Mouse (Mus musculus) neural tube, embryonic 15.5 days (tissue): ENCODE data around the gene Muc4. TPM values are rescaled to one million over a fixed set of nuclear protein-coding genes. Genes with fewer than 3 reads are reported as not detected.

Experiments
- ATAC-seq: fragments of 200-750 bp; cut with Nextera tagmentation; 2 replicates; pipeline ENCODE4 v1.8.0; 2017; ENCODE audit warnings: mild to moderate bottlenecking, moderate TSS enrichment, moderate library complexity; ENCODE audit not compliant: low FRiP score
- H3K27ac ChIP-seq: fragments of 300-500 bp; sonication (generic); replicated peaks from 2 replicates; pipeline ENCODE4 v1.5.1; 2015; ENCODE audit warnings: mild to moderate bottlenecking, inconsistent platforms
- H3K27me3 ChIP-seq: fragments of 300-500 bp; sonication (generic); replicated peaks from 2 replicates; pipeline ENCODE4 v1.6.1; 2015; ENCODE audit warnings: inconsistent platforms
- H3K36me3 ChIP-seq: fragments of 300-500 bp; sonication (generic); 2 replicates; pipeline ENCODE4 v1.6.1; 2015; ENCODE audit warnings: inconsistent platforms
- H3K4me1 ChIP-seq: fragments of 300-500 bp; sonication (generic); 2 replicates; pipeline ENCODE4 v1.6.1; 2015; ENCODE audit warnings: inconsistent platforms
- H3K4me2 ChIP-seq: fragments of 300-500 bp; sonication (generic); 2 replicates; pipeline ENCODE4 v1.6.1; 2015; ENCODE audit warnings: inconsistent platforms, mild to moderate bottlenecking, moderate library complexity
- H3K4me3 ChIP-seq: fragments of 300-500 bp; sonication (generic); replicated peaks from 2 replicates; pipeline ENCODE4 v1.5.1; 2015; ENCODE audit warnings: mild to moderate bottlenecking, inconsistent platforms
- H3K9ac ChIP-seq: fragments of 300-500 bp; sonication (generic); replicated peaks from 2 replicates; pipeline ENCODE4 v1.6.1; 2015; ENCODE audit warnings: mild to moderate bottlenecking, inconsistent platforms
- H3K9me3 ChIP-seq: fragments of 300-500 bp; sonication (generic); replicated peaks from 2 replicates; pipeline ENCODE4 v1.6.1; 2016; ENCODE audit warnings: inconsistent platforms
- WGBS: fragments of 180-500 bp; shearing (Covaris S2); methylation state at CpG from one replicate; pipeline ENCODE4 v1.1.7; 2015; ENCODE audit warnings: mixed read lengths; 5-methylcytosine and 5-hydroxymethylcytosine counted together
- polyA plus RNA-seq: library from polyadenylated mRNA; unstranded; fragments of >200 nt; fragmentation: Nextera tagmentation; extraction: Ambion mirVana; gene quantifications from 2 replicates; pipeline ENCODE4 v1.2.1, GENCODE M21; 2015

Muc4 gene
- polyA plus RNA-seq, 1 experiment from 2014 or later: 0.14 TPM

DNA sequence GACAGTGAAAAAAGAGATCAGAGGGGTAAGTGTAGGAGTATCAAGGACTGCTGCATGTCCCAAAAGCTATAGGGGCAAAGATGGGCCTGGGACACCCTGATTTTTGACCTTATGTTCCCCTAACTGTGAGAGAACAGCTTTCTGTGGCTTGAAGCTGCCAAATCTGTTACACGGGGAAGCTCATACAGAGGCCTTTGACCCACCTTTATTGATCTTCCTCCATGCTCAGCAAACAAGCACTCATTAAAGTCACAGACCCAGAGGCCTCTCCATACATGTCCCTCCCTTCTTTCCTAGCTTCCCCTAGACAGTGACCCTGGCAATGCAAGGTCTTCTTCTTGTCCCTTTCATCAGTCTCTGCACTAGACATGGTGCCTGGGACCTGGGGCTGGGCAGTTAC, 7.0 kb upstream of the Muc4 start:
- no peak overlapping the region for H3K9ac ChIP-seq
- no peak overlapping the region for H3K27ac ChIP-seq
- no peaks in the 10 kb centered on the region for H3K36me3 ChIP-seq
- H3K4me3 ChIP-seq: no peak overlapping the region
- H3K4me2 ChIP-seq: no peak overlapping the region
- ATAC-seq: no peak
- H3K27me3 ChIP-seq: no peaks in the 10 kb centered on the region
- H3K4me1 ChIP-seq: no peaks in the 10 kb centered on the region
- no peaks in the 10 kb centered on the region for H3K9me3 ChIP-seq
- WGBS: 89% methylated on average over 1 of the region's 1 CpGs

DNA sequence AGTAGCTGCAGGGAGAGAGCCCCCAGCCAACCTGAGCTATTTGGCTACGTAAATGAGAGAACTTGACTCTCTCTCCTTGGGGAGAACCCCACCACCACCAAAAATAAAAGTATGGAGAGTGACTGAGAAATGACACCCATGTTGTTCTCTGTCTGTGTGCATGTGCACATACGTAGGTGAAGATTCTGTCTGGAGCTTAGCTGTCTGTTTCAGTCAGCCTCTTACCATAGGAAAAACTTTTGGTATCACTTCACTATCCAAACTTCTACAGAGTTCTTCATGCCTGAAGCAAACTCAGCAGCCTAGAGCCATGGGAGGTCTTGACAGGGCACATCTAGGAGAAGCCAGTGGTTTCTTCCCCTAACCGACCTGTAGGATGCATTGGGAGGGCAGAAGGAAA, 2.5 kb upstream of the Muc4 start:
- Histone ChIP-seq H3K4me1 (no peaks in the 10 kb centered on the region), H3K4me3 (no peak overlapping the region), H3K27me3 (no peaks in the 10 kb centered on the region), H3K36me3 (no peaks in the 10 kb centered on the region), H3K4me2 (no peak overlapping the region), H3K9me3 (no peaks in the 10 kb centered on the region), H3K27ac (no peak overlapping the region), H3K9ac (no peak overlapping the region)
- WGBS: 91% methylated on average over 3 of the region's 3 CpGs
- no peak for ATAC-seq

DNA sequence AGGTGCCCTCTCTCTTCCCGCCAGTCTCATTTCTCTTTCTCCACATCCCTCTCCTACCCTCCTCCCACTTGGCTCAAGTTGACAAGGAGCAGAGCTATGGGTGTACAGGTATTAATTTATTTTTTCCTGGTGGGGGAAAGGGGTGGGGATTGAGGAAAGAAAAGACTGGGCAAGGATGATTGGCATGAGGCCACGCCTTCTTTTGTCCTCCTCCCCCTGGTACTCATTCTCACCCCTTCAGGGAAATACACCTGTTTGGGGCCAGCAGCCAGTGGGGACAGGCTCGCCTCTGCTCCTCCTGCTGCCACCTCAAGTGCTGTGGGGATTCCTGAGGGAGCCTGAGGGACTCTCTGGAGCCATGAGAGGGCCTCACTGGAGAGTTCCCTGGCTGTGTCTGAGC, 336 bp downstream of the Muc4 start:
- H3K4me1 ChIP-seq: no peaks in the 10 kb centered on the region
- H3K27me3 ChIP-seq: no peaks in the 10 kb centered on the region
- no peak overlapping the region for H3K27ac ChIP-seq
- 64% methylated on average over 3 of the region's 3 CpGs for WGBS
- H3K4me3 ChIP-seq: no peak overlapping the region
- H3K4me2 ChIP-seq: no peak overlapping the region
- no peak for ATAC-seq
- H3K36me3 ChIP-seq: no peaks in the 10 kb centered on the region
- H3K9me3 ChIP-seq: no peaks in the 10 kb centered on the region
- H3K9ac ChIP-seq: no peak overlapping the region

DNA sequence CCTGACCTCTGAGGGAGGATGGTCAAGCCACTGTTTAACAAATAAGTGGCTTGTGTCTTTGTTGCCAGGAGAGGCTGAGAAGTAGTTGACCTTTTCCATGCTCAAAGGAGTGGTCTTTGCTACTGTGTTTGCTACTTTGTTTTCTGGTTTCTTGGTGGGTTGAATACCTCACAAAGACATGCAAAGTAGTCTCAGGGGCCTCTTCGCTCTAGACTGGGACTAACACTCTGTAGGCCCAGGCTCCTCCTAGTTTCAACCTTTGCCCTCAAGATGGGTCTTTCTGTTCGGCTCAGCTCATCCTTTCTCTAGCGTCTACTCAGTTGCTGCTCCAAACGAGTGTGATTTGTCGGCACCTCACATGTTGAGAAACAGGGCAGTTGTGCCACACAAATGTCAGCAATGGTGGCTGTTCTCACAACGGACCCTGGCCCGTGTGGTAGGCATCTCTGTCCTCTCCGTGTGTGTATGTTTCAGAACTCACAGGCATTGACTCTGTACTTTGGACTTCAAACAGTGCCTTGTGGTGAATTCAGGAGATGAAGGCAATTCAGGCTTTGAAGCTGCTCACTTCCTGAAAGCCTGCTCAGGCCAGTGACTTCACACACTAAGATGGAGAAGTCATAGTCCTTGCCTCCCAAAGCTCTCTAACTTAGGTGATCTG, 4.4 kb downstream of the Muc4 start:
- no peaks in the 10 kb centered on the region for H3K36me3 ChIP-seq
- H3K4me3 ChIP-seq: no peak overlapping the region
- H3K9me3 ChIP-seq: no peaks in the 10 kb centered on the region
- WGBS: 64% methylated on average over 8 of the region's 8 CpGs
- H3K27ac ChIP-seq: no peak overlapping the region
- no peaks in the 10 kb centered on the region for H3K27me3 ChIP-seq
- ATAC-seq: no peak
- H3K4me2 ChIP-seq: no peak overlapping the region
- no peak overlapping the region for H3K9ac ChIP-seq
- H3K4me1 ChIP-seq: no peaks in the 10 kb centered on the region

DNA sequence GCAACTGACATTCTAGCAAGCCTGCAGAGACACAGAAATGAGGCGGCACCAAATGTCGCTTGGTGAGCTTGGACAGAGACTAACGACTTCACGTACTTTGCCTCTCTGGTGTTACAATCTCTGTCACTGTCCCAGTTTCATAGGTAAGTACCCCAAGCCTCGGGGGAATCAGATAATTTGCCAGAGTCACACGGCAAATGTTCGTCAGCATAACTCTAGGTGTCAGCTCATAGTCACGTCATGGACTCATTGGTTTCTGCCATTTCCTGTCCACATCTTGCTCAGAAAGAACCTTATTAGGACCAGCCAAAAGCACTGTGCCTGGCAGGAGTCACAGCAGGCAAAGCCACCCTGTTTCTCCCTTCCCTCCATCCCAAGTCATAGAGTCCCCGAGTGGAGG, 5.7 kb downstream of the Muc4 start:
- Histone ChIP-seq H3K4me2 (no peak overlapping the region), H3K4me1 (no peaks in the 10 kb centered on the region), H3K36me3 (no peaks in the 10 kb centered on the region), H3K9ac (no peak overlapping the region), H3K9me3 (no peaks in the 10 kb centered on the region), H3K27me3 (no peaks in the 10 kb centered on the region), H3K4me3 (no peak overlapping the region), H3K27ac (no peak overlapping the region)
- no peak for ATAC-seq
- WGBS: 83% methylated on average over 9 of the region's 9 CpGs

DNA sequence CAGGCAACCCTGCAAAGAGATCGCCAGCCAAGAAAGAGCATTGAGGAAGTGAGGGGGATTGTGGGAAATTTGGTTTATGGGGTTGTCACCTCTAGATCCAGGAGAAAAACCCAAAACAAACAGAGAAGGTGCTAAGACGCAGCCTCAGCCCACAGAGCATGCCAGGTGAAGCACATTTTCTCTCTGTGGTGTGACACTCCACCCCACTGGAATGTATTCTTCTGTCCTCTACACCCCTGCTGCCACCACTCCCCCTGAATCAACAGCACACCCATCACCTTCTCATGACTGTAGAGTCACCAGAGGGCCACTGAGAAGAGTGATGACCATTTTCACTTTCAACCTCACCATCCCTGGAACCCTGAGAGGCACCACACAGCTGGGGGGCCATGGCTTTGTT, 7.0 kb downstream of the Muc4 start:
- Histone ChIP-seq H3K27me3 (no peaks in the 10 kb centered on the region), H3K4me2 (no peak overlapping the region), H3K27ac (no peak overlapping the region), H3K36me3 (no peaks in the 10 kb centered on the region), H3K9ac (no peak overlapping the region), H3K9me3 (no peaks in the 10 kb centered on the region), H3K4me3 (no peak overlapping the region), H3K4me1 (no peaks in the 10 kb centered on the region)
- no peak for ATAC-seq
- 88% methylated on average over 2 of the region's 2 CpGs for WGBS

DNA sequence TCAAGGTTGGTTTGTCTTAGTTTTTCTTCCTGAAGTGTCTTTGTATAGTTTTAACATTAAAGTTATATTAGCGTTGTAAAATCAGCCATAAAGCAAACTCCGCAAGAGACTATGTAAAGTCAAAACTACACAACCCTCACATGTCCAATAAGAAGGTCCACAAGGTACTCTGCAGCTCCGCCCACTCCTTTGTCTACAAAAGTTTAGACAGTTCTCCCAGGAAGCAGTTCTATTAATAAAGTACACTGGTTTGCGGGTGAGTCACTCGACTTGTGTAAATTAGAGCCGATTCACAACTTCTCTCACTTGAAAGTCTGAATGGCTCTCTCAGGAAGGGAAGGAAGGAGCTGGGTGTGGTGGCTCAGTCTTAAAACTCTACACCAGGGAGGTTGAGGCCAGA, 10.2 kb downstream of the Muc4 start:
- Histone ChIP-seq H3K36me3 (no peaks in the 10 kb centered on the region), H3K4me2 (no peak overlapping the region), H3K9ac (no peak overlapping the region), H3K9me3 (no peaks in the 10 kb centered on the region), H3K4me1 (no peaks in the 10 kb centered on the region), H3K27ac (no peak overlapping the region), H3K27me3 (no peaks in the 10 kb centered on the region), H3K4me3 (no peak overlapping the region)
- ATAC-seq: no peak
- WGBS: 73% methylated on average over 6 of the region's 6 CpGs

DNA sequence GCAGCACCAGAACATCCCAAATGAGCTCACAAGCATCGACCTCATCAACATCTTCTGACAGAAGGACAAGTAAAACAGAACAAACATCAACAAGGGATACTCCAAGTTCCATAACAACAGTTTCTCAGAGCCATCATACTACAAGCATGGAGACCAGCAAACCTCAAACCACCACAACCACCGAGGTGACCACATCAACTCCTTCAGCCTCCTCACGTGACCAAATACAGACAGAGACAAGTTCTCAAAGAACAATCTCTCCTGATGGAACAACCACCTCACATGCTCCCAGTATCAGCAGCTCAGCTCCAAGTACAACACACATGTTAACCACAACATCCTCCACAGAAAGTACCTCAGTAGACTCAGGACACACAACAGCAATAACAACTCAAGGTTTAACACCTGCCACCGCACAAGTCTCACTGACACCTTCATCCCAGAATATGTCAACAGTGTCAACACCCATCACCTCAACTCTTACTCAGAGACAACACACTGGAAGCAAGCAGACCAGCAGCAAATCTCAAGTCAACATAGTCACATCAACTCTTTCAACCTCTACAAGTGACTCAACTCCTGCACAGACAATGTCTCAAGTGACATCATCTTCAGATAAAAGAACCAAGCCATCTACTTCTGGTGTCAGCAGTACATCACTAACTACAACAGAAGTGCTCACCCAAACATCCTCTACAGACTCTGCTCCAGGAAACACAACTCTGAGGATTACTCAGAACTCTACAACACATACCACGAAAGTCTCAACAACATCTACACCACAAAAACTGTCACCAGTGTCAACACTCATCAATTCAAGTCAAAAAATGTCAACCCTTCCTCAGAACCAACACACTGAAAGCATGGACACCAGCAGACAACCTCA, 14.8 kb downstream of the Muc4 start:
- Histone ChIP-seq H3K9me3 (no peaks in the 10 kb centered on the region), H3K9ac (no peak overlapping the region), H3K4me3 (no peak overlapping the region), H3K4me1 (no peaks in the 10 kb centered on the region), H3K27ac (no peak overlapping the region), H3K36me3 (no peaks in the 10 kb centered on the region), H3K4me2 (no peak overlapping the region), H3K27me3 (no peaks in the 10 kb centered on the region)
- 88% methylated on average over 5 of the region's 5 CpGs for WGBS
- ATAC-seq: no peak

DNA sequence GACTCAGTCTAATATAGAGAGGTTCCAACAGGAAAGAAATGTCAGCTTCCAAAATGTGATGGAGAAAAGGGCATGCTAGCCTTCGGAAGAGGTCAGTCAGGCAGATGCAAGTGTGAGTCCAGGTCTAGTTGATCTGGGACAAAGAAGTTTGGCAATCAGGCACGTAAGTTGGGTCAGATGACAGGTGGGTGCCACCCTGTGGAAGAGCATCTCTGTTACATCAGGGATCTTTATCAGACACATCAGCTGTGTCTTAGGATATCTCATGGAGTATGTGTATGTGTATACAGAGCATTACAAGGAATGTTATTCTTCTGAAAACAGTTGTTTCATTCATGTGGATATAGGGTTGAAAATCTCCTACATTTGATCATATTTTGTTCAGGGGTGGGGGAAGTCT, 28.9 kb downstream of the Muc4 start:
- no peak for ATAC-seq
- no peaks in the 10 kb centered on the region for H3K9me3 ChIP-seq
- no peak overlapping the region for H3K27ac ChIP-seq
- H3K4me3 ChIP-seq: no peak overlapping the region
- WGBS: 92% methylated on average over 2 of the region's 2 CpGs
- no peak overlapping the region for H3K4me2 ChIP-seq
- no peaks in the 10 kb centered on the region for H3K36me3 ChIP-seq
- H3K9ac ChIP-seq: no peak overlapping the region
- H3K4me1 ChIP-seq: no peaks in the 10 kb centered on the region
- H3K27me3 ChIP-seq: no peaks in the 10 kb centered on the region

DNA sequence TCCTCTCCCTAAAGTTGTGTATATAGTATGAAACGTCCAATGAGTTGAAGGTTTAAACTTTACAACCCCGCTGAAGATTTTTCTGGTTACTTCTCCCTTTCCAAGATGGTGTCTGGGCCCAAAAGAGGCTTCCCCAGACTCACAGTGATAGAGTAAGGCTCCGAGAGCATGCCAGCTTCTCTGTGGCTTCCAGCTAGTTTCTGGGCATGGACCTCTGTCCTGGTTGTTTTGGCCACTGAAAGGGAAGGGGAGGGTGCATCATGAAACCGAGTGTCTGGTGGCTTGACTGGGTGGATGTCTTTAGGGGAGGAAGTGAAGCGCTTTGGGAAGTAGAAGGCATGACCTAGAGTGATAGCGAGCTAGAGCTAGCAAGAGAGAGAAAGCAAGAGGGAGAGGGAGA, 29.3 kb downstream of the Muc4 start:
- 73% methylated on average over 6 of the region's 6 CpGs for WGBS
- no peaks in the 10 kb centered on the region for H3K27me3 ChIP-seq
- H3K4me2 ChIP-seq: no peak overlapping the region
- H3K9ac ChIP-seq: no peak overlapping the region
- no peaks in the 10 kb centered on the region for H3K4me1 ChIP-seq
- ATAC-seq: no peak
- no peak overlapping the region for H3K27ac ChIP-seq
- H3K4me3 ChIP-seq: no peak overlapping the region
- H3K9me3 ChIP-seq: no peaks in the 10 kb centered on the region
- H3K36me3 ChIP-seq: no peaks in the 10 kb centered on the region

DNA sequence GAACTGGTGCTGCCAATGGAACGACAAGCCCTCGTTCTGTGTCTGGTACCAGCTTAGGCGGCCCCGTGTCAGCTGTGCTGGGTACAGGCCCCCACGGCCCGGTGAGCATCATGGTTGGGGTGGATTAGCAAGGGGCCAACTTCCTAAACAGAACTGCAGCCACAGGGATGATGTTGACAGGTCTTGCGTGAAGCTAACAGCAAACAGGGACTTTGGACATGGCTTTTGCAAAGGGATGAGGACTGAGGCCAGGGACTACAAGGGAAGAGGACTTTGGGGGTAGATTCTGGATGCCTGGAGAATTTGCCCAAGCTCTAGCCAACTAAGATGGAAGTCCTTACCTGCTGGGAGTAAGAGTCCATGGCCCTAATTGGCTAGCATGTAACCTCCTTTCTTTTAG, 31.2 kb downstream of the Muc4 start:
- H3K36me3 ChIP-seq: no peaks in the 10 kb centered on the region
- no peak overlapping the region for H3K4me3 ChIP-seq
- ATAC-seq: no peak
- H3K4me2 ChIP-seq: no peak overlapping the region
- no peaks in the 10 kb centered on the region for H3K27me3 ChIP-seq
- no peak overlapping the region for H3K9ac ChIP-seq
- H3K4me1 ChIP-seq: no peaks in the 10 kb centered on the region
- H3K27ac ChIP-seq: no peak overlapping the region
- no peaks in the 10 kb centered on the region for H3K9me3 ChIP-seq
- 96% methylated on average over 7 of the region's 7 CpGs for WGBS

DNA sequence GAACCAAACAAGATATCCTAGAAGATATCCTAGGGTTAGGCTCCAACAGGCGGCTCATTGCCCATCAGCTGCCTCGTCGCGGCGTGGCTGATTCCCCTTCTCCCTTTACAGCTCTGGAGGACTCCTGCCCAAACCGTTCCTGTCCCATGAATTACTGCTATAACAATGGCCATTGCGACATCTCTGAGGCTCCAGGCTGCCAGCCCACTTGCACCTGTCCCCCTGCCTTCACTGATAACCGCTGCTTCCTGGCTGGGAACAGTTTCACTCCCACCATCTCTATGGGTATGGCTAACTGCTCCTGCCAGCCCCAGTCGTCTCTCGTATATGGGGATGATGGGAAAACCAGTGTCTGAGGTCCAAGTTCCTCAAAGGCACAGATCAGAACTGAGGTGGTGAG, 41.0 kb downstream of the Muc4 start:
- no peak overlapping the region for H3K9ac ChIP-seq
- H3K36me3 ChIP-seq: no peaks in the 10 kb centered on the region
- no peaks in the 10 kb centered on the region for H3K4me1 ChIP-seq
- ATAC-seq: no peak
- WGBS: 62% methylated on average over 10 of the region's 10 CpGs
- no peak overlapping the region for H3K27ac ChIP-seq
- no peak overlapping the region for H3K4me2 ChIP-seq
- H3K9me3 ChIP-seq: no peaks in the 10 kb centered on the region
- H3K27me3 ChIP-seq: no peaks in the 10 kb centered on the region
- no peak overlapping the region for H3K4me3 ChIP-seq
